Mouse (Mus musculus): ENCODE data around the gene Kcnma1. TPM values are rescaled to one million over a fixed set of nuclear protein-coding genes. Genes with fewer than 3 reads are reported as not detected.

Gene Kcnma1
- polyA plus RNA-seq, 1 experiment: 1.7 TPM

DNA sequence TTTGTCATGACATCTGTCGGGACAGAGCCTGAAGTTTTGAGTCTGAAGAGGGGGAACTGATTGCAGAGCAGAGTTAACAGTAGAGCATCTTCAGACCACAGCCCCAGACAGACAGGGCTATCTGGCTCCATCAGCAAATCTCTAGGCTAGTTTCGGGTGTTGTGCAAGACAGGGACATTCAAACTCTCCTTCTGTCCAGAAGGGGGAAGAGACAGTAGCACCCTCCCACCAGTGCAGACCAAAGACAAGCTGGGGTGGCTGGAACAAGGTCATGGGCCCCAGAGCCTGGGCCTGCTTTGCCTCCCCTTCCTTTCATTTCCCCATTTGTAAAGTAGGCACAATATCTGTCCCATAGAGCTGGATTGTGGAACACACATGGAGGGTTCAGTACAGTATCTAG lies 189.4 kb downstream of the Kcnma1 start:
- no peak overlapping the region for H3K27ac ChIP-seq (ENCODE audit: insufficient read depth, low read depth, low read length)
- H3K4me3 ChIP-seq (ENCODE audit: insufficient read depth, low read depth, low read length): no peak overlapping the region
- TF ChIP-seq CTCF (conservative IDR thresholded peaks at IDR 0.05; ENCODE audit: insufficient read depth, insufficient read length, low read depth, low read length): no peak
- TF ChIP-seq POLR2A (IDR thresholded peaks at IDR 0.05; ENCODE audit: low read depth, low read length): no peak
- H3K27me3 ChIP-seq (replicated peaks; ENCODE audit: control insufficient read depth, insufficient read depth, low read length): no peaks in the 10 kb centered on the region
- H3K4me1 ChIP-seq (ENCODE audit: control insufficient read depth, insufficient read depth, low read length): no peaks in the 10 kb centered on the region
- 86% methylated on average over 2 of the region's 2 CpGs for WGBS
- no peaks in the 10 kb centered on the region for H3K36me3 ChIP-seq (ENCODE audit: control insufficient read depth, insufficient read depth, low read length)
- DNase-seq: no peak

DNA sequence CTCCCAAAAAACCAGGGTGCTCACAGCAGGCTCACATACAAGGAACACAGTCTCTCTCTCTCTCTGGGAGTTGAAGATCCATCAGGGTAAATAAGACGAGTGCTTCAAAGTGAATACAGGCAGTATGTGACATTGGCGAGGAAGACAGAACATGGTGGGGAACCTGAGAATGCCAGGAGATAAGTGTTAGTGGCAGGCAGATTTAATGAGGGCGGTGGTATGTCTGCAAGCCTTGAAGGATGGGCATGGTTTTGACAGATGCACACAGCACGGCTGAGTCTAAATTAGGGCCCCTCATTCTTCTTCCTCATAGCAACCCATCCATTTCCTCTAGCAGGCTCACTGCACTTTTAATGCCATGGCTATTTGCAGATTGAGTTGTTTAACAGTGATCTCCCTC lies 190.0 kb downstream of the Kcnma1 start:
- no peak overlapping the region for H3K4me3 ChIP-seq (ENCODE audit: insufficient read depth, low read depth, low read length)
- H3K27ac ChIP-seq (ENCODE audit: insufficient read depth, low read depth, low read length): no peak overlapping the region
- H3K4me1 ChIP-seq (ENCODE audit: control insufficient read depth, insufficient read depth, low read length): no peaks in the 10 kb centered on the region
- 79% methylated on average over 4 of the region's 4 CpGs for WGBS
- no peak for DNase-seq
- TF ChIP-seq POLR2A (IDR thresholded peaks at IDR 0.05; ENCODE audit: low read depth, low read length): no peak
- TF ChIP-seq CTCF (conservative IDR thresholded peaks at IDR 0.05; ENCODE audit: insufficient read depth, insufficient read length, low read depth, low read length): no peak
- H3K36me3 ChIP-seq (ENCODE audit: control insufficient read depth, insufficient read depth, low read length): no peaks in the 10 kb centered on the region
- H3K27me3 ChIP-seq (replicated peaks; ENCODE audit: control insufficient read depth, insufficient read depth, low read length): no peaks in the 10 kb centered on the region

DNA sequence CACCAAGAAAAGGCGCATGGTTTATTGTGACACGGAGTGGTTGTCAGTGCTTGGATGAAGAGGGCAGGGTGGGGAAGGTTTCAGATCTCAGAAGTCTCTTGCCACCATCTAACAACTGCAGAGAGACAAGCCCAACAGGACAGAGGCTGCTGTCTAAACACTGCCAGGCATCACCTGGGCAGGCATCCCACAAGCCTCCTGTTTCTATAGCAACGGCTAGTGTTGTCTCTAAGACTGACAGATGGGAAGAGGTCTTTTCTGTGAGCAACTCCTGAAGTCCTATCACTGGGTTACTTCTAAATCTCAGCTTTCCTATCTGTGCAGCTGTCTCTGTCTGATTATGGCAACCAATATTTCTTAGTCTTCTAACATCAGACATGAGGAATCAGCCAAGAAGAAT lies 196.7 kb downstream of the Kcnma1 start:
- Histone ChIP-seq H3K4me3 (ENCODE audit: insufficient read depth, low read depth, low read length) (no peak overlapping the region), H3K27ac (ENCODE audit: insufficient read depth, low read depth, low read length) (no peak overlapping the region), H3K36me3 (ENCODE audit: control insufficient read depth, insufficient read depth, low read length) (no peaks in the 10 kb centered on the region), H3K27me3 (replicated peaks; ENCODE audit: control insufficient read depth, insufficient read depth, low read length) (no peaks in the 10 kb centered on the region), H3K4me1 (ENCODE audit: control insufficient read depth, insufficient read depth, low read length) (no peaks in the 10 kb centered on the region)
- TF ChIP-seq CTCF (conservative IDR thresholded peaks at IDR 0.05; ENCODE audit: insufficient read depth, insufficient read length, low read depth, low read length): no peak
- no peak for TF ChIP-seq POLR2A (IDR thresholded peaks at IDR 0.05; ENCODE audit: low read depth, low read length)
- 93% methylated on average over 3 of the region's 3 CpGs for WGBS
- no peak for DNase-seq

DNA sequence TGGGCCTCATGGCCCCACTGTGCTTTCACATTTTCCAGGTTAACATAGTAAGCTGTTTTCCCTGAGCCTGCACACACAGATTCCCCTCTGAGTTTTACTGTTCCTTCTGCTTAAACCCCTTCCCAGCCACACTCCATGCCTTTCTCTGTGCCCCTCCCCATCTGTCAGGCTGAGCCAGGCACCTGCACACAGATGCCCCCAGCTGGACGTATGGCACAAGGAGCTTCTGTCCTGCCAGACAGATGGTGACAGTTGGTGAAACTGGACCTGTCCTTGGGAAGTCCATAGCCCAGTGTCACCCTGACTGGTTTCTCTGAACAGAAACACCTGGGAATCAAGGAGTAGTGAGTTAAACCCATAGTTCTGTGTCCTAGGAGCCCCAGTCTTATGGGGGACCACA lies 204.2 kb downstream of the Kcnma1 start:
- no peaks in the 10 kb centered on the region for H3K27me3 ChIP-seq (replicated peaks; ENCODE audit: control insufficient read depth, insufficient read depth, low read length)
- WGBS: 74% methylated on average over 1 of the region's 1 CpGs
- H3K27ac ChIP-seq (ENCODE audit: insufficient read depth, low read depth, low read length): no peak overlapping the region
- no peak overlapping the region for H3K4me3 ChIP-seq (ENCODE audit: insufficient read depth, low read depth, low read length)
- DNase-seq: no peak
- H3K36me3 ChIP-seq (ENCODE audit: control insufficient read depth, insufficient read depth, low read length): no peaks in the 10 kb centered on the region
- TF ChIP-seq CTCF (conservative IDR thresholded peaks at IDR 0.05; ENCODE audit: insufficient read depth, insufficient read length, low read depth, low read length) (no peak), POLR2A (IDR thresholded peaks at IDR 0.05; ENCODE audit: low read depth, low read length) (no peak)
- no peaks in the 10 kb centered on the region for H3K4me1 ChIP-seq (ENCODE audit: control insufficient read depth, insufficient read depth, low read length)

DNA sequence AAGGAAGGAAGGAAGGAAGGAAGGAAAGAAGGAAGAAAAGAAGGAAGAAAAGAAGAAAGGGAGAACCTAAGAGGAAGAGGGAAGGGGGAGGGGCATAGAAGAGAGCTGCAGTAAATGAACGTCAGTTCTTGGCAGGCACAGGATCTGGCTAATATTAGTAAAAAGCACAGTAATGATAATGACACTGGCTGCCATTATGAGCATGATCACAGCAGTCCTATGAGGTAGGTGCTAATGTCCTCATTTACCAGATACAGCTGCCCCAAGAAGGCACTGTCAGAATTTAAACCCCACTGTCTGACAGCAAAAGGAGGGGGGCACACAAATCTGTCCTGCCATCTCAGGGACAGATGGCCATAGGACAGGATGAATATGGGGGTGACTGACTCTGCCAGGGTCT lies 205.2 kb downstream of the Kcnma1 start:
- Histone ChIP-seq H3K27ac (ENCODE audit: insufficient read depth, low read depth, low read length) (no peak overlapping the region), H3K36me3 (ENCODE audit: control insufficient read depth, insufficient read depth, low read length) (no peaks in the 10 kb centered on the region), H3K27me3 (replicated peaks; ENCODE audit: control insufficient read depth, insufficient read depth, low read length) (no peaks in the 10 kb centered on the region), H3K4me1 (ENCODE audit: control insufficient read depth, insufficient read depth, low read length) (no peaks in the 10 kb centered on the region), H3K4me3 (ENCODE audit: insufficient read depth, low read depth, low read length) (no peak overlapping the region)
- TF ChIP-seq POLR2A (IDR thresholded peaks at IDR 0.05; ENCODE audit: low read depth, low read length) (no peak), CTCF (conservative IDR thresholded peaks at IDR 0.05; ENCODE audit: insufficient read depth, insufficient read length, low read depth, low read length) (no peak)
- WGBS: 55% methylated on average over 1 of the region's 1 CpGs
- no peak for DNase-seq

DNA sequence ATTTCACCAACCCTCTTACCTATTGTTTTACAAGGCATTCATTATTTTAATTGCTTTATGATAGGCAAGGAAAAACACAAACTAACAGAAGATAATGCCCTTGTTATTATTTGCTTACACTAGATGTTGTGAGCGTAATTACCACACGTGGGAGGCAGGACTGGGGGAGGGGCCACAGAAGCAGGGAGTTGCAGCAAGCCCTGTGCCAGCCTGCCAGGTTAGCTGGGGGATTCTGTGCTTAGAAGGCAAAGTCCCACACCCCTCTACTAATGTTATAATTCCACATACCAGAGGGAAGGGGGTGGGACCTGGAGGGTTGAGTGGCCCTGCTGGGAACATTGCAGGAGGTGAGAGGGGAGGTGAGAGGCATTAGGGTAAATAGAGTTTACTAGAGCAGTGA lies 207.9 kb downstream of the Kcnma1 start:
- no peaks in the 10 kb centered on the region for H3K27me3 ChIP-seq (replicated peaks; ENCODE audit: control insufficient read depth, insufficient read depth, low read length)
- WGBS: 31% methylated on average over 2 of the region's 2 CpGs
- H3K4me1 ChIP-seq (ENCODE audit: control insufficient read depth, insufficient read depth, low read length): no peaks in the 10 kb centered on the region
- H3K36me3 ChIP-seq (ENCODE audit: control insufficient read depth, insufficient read depth, low read length): no peaks in the 10 kb centered on the region
- H3K4me3 ChIP-seq (ENCODE audit: insufficient read depth, low read depth, low read length): no peak overlapping the region
- no peak overlapping the region for H3K27ac ChIP-seq (ENCODE audit: insufficient read depth, low read depth, low read length)
- DNase-seq: no peak
- TF ChIP-seq POLR2A (IDR thresholded peaks at IDR 0.05; ENCODE audit: low read depth, low read length): no peak
- TF ChIP-seq CTCF (conservative IDR thresholded peaks at IDR 0.05; ENCODE audit: insufficient read depth, insufficient read length, low read depth, low read length): no peak

DNA sequence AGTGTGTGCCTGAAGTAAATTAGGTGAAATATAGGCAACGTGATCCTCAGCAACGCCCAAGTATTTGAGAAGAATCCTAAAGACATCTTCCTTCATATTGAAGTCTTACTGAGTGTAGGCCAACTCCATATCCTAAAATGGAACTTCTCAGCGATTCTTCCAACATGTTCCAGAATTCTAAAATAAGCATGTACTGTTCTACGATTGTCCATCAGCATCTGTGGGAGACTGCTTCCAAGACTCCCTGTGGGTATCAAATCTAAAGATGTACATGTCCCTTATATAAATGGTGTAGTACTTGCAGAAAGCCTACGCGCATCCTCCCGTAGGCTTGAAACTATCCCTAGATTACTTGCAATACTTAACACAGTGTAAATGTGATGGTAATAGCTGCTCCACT lies 217.4 kb downstream of the Kcnma1 start:
- WGBS: 93% methylated on average over 7 of the region's 7 CpGs
- no peak for TF ChIP-seq POLR2A (IDR thresholded peaks at IDR 0.05; ENCODE audit: low read depth, low read length)
- no peak for TF ChIP-seq CTCF (conservative IDR thresholded peaks at IDR 0.05; ENCODE audit: insufficient read depth, insufficient read length, low read depth, low read length)
- no peak for DNase-seq

DNA sequence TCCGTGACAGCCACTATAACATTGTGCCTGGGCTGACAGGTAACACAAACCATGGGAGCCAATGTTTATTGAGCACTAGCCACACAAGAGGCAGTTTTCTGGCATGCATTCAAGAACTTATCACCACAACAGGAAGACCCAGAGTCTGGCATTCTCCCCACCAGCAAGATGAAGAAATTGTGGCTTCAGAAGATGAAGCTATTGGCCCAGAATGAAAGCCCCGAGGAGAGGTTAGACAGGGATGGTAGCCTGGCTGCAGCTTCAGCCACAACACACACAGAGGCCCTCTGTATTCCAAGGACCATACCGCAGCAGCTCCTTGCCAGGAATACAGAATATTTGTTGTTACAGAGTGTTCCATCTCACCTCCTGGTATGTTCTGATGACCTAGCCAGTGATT lies 221.6 kb downstream of the Kcnma1 start:
- Histone ChIP-seq H3K4me3 (ENCODE audit: insufficient read depth, low read depth, low read length) (no peak overlapping the region), H3K36me3 (ENCODE audit: control insufficient read depth, insufficient read depth, low read length) (no peaks in the 10 kb centered on the region), H3K4me1 (ENCODE audit: control insufficient read depth, insufficient read depth, low read length) (no peaks in the 10 kb centered on the region), H3K27ac (ENCODE audit: insufficient read depth, low read depth, low read length) (no peak overlapping the region), H3K27me3 (replicated peaks; ENCODE audit: control insufficient read depth, insufficient read depth, low read length) (no peaks in the 10 kb centered on the region)
- no peak for DNase-seq
- WGBS: 74% methylated on average over 3 of the region's 3 CpGs
- TF ChIP-seq CTCF (conservative IDR thresholded peaks at IDR 0.05; ENCODE audit: insufficient read depth, insufficient read length, low read depth, low read length): no peak
- no peak for TF ChIP-seq POLR2A (IDR thresholded peaks at IDR 0.05; ENCODE audit: low read depth, low read length)

More for the DNA sequence above, 217.4 kb downstream of the Kcnma1 start:
- no peak overlapping the region for H3K4me3 ChIP-seq (ENCODE audit: insufficient read depth, low read depth, low read length)
- no peaks in the 10 kb centered on the region for H3K27me3 ChIP-seq (replicated peaks; ENCODE audit: control insufficient read depth, insufficient read depth, low read length)
- no peaks in the 10 kb centered on the region for H3K4me1 ChIP-seq (ENCODE audit: control insufficient read depth, insufficient read depth, low read length)
- H3K36me3 ChIP-seq (ENCODE audit: control insufficient read depth, insufficient read depth, low read length): no peaks in the 10 kb centered on the region
- no peak overlapping the region for H3K27ac ChIP-seq (ENCODE audit: insufficient read depth, low read depth, low read length)
